Mouse (Mus musculus) CH12.LX (cell line): ENCODE measurements around the gene Mettl23. TPM values are rescaled to one million over a fixed set of nuclear protein-coding genes. Genes with fewer than 3 reads are reported as not detected.

ENCODE experiments used
- DNase-seq: peaks from one replicate; pipeline ENCODE4 v3.0.0-alpha.2; 2013; ENCODE audit errors: extremely low read depth
- H3K27ac ChIP-seq: 2 replicates; pipeline ENCODE4 v1.5.1; 2012; ENCODE audit warnings: low read depth, mild to moderate bottlenecking, control low read depth, moderate library complexity; ENCODE audit not compliant: insufficient read depth
- H3K27me3 ChIP-seq: replicated peaks from 2 replicates; pipeline ENCODE3; 2012; ENCODE audit warnings: inconsistent platforms
- H3K36me3 ChIP-seq, 2 experiments: replicated peaks in 1 of 2; 2 replicates each; pipeline versions ENCODE3 to v1.6.1; 2012; ENCODE audit warnings: inconsistent platforms in 1 of 2, low read length in 1 of 2, mild to moderate bottlenecking in 1 of 2, mixed read lengths in 1 of 2, moderate library complexity in 1 of 2; ENCODE audit not compliant: control insufficient read depth in 1 of 2, insufficient read depth in 1 of 2
- H3K4me1 ChIP-seq, 2 experiments: 2 replicates each; pipeline ENCODE4 v1.6.1; 2012; ENCODE audit warnings: inconsistent platforms in 1 of 2, moderate library complexity in 1 of 2; ENCODE audit not compliant: insufficient read depth in 2 of 2, control insufficient read depth in 1 of 2
- H3K4me2 ChIP-seq: 2 replicates; pipeline ENCODE4 v1.6.1; 2012; ENCODE audit warnings: low read depth, mild to moderate bottlenecking, control low read depth; ENCODE audit not compliant: poor library complexity, insufficient read depth, severe bottlenecking
- H3K4me3 ChIP-seq, 3 experiments: fragments of 150-350 bp in 1 of 3; sonication (generic) in 1 of 3; replicated peaks in 1 of 3; 2 replicates each; pipeline versions ENCODE3 to v1.5.1; 2011 to 2012; ENCODE audit warnings: low read depth in 2 of 3, low read length in 2 of 3, mild to moderate bottlenecking in 2 of 3, moderate library complexity in 2 of 3, control low read depth in 1 of 3, improper control_type of control experiment in 1 of 3, inconsistent platforms in 1 of 3, mixed read lengths in 1 of 3; ENCODE audit not compliant: poor library complexity in 1 of 3
- H3K79me2 ChIP-seq: replicated peaks from 2 replicates; pipeline ENCODE4 v1.6.1; 2012; ENCODE audit warnings: mild to moderate bottlenecking, moderate library complexity; ENCODE audit not compliant: control insufficient read depth, poor library complexity, insufficient read depth, severe bottlenecking; ENCODE audit errors: extremely low read depth
- H3K9ac ChIP-seq: 2 replicates; pipeline ENCODE4 v1.6.1; 2012; ENCODE audit warnings: low read depth, mild to moderate bottlenecking, control low read depth, moderate library complexity; ENCODE audit not compliant: insufficient read depth
- H3K9me3 ChIP-seq: replicated peaks from 2 replicates; pipeline ENCODE3; 2012; ENCODE audit warnings: low read length, inconsistent platforms, mixed read lengths
- CTCF ChIP-seq, 2 experiments: IDR thresholded peaks in 1 of 2; conservative IDR thresholded peaks in 1 of 2; 2 replicates each; pipeline ENCODE4 v1.5.1; 2011 to 2012; ENCODE audit warnings: low read depth in 2 of 2, low read length in 2 of 2, improper control_type of control experiment in 1 of 2, inconsistent platforms in 1 of 2, mild to moderate bottlenecking in 1 of 2, moderate library complexity in 1 of 2
- ELF1 ChIP-seq: IDR thresholded peaks from 2 replicates; pipeline ENCODE4 v1.6.1; 2014; ENCODE audit warnings: low read depth, mild to moderate bottlenecking, inconsistent platforms, low read length, improper control_type of control experiment
- ETS1 ChIP-seq: conservative IDR thresholded peaks from 2 replicates; pipeline ENCODE4 v1.6.1; 2012; ENCODE audit warnings: low read depth, mild to moderate bottlenecking, inconsistent platforms, low read length, improper control_type of control experiment, moderate library complexity
- HCFC1 ChIP-seq: IDR thresholded peaks from 2 replicates; pipeline ENCODE4 v1.6.1; 2012; ENCODE audit warnings: low read depth, mild to moderate bottlenecking, inconsistent platforms, low read length, improper control_type of control experiment
- JUN ChIP-seq: IDR thresholded peaks from 2 replicates; pipeline ENCODE4 v1.6.1; 2011; ENCODE audit warnings: low read depth, mild to moderate bottlenecking, low read length, improper control_type of control experiment, moderate library complexity; ENCODE audit not compliant: insufficient read depth
- JUND ChIP-seq: conservative IDR thresholded peaks from 2 replicates; pipeline ENCODE4 v1.6.1; 2011; ENCODE audit warnings: low read depth, low read length, improper control_type of control experiment
- KAT2A ChIP-seq: IDR thresholded peaks from 2 replicates; pipeline ENCODE4 v1.6.1; 2012; ENCODE audit warnings: low read length, improper control_type of control experiment, inconsistent platforms; ENCODE audit not compliant: insufficient replicate concordance
- MAX ChIP-seq: IDR thresholded peaks from 2 replicates; pipeline ENCODE4 v1.6.1; 2011; ENCODE audit warnings: low read length, improper control_type of control experiment
- MAZ ChIP-seq: IDR thresholded peaks from 2 replicates; pipeline ENCODE4 v1.6.1; 2012; ENCODE audit warnings: low read depth, mild to moderate bottlenecking, inconsistent platforms, low read length, improper control_type of control experiment, moderate library complexity
- MXI1 ChIP-seq: IDR thresholded peaks from 2 replicates; pipeline ENCODE4 v1.6.1; 2011; ENCODE audit warnings: mild to moderate bottlenecking, low read depth, low read length, improper control_type of control experiment
- NELFE ChIP-seq: IDR thresholded peaks from 2 replicates; pipeline ENCODE4 v1.6.1; 2011; ENCODE audit warnings: low read depth, low read length, improper control_type of control experiment
- PAX5 ChIP-seq: IDR thresholded peaks from 2 replicates; pipeline ENCODE4 v1.6.1; 2012; ENCODE audit warnings: low read length, inconsistent platforms, mixed read lengths
- POLR2AphosphoS2 ChIP-seq: IDR thresholded peaks from 2 replicates; pipeline ENCODE4 v1.6.1; 2011; ENCODE audit warnings: low read depth, low read length, improper control_type of control experiment
- RCOR1 ChIP-seq: conservative IDR thresholded peaks from 2 replicates; pipeline ENCODE4 v1.6.1; 2012; ENCODE audit warnings: low read depth, mild to moderate bottlenecking, inconsistent platforms, low read length, improper control_type of control experiment
- TBP ChIP-seq: conservative IDR thresholded peaks from 2 replicates; pipeline ENCODE4 v1.6.1; 2011; ENCODE audit warnings: low read depth, low read length, improper control_type of control experiment
- TCF12 ChIP-seq: IDR thresholded peaks from 2 replicates; pipeline ENCODE4 v1.6.1; 2014; ENCODE audit warnings: low read depth, mild to moderate bottlenecking, inconsistent platforms, low read length, improper control_type of control experiment
- USF1 ChIP-seq: IDR thresholded peaks from 2 replicates; pipeline ENCODE4 v1.6.1; 2014; ENCODE audit warnings: low read depth, mild to moderate bottlenecking, inconsistent platforms, low read length, improper control_type of control experiment
- USF2 ChIP-seq: conservative IDR thresholded peaks from 2 replicates; pipeline ENCODE4 v1.6.1; 2011; ENCODE audit warnings: low read depth, low read length, improper control_type of control experiment
- ZC3H11A ChIP-seq: IDR thresholded peaks from 2 replicates; pipeline ENCODE4 v1.6.1; 2012; ENCODE audit warnings: low read depth, mild to moderate bottlenecking, inconsistent platforms, low read length, improper control_type of control experiment
- ZKSCAN1 ChIP-seq: IDR thresholded peaks from 2 replicates; pipeline ENCODE4 v1.6.1; 2012; ENCODE audit warnings: low read depth, inconsistent platforms, low read length, improper control_type of control experiment, borderline replicate concordance
- ZMIZ1 ChIP-seq: IDR thresholded peaks from 2 replicates; pipeline ENCODE4 v1.6.1; 2012; ENCODE audit warnings: low read depth, mild to moderate bottlenecking, inconsistent platforms, low read length, improper control_type of control experiment
- ZNF384 ChIP-seq: IDR thresholded peaks from 2 replicates; pipeline ENCODE4 v1.6.1; 2012; ENCODE audit warnings: low read depth, low read length, improper control_type of control experiment, inconsistent platforms
- dilution Hi-C: fragments of 300-500 bp; cut with MboI; formaldehyde crosslinking; loops from 2 replicates; pipeline ENCODE4 v1.14.3; 2020; ENCODE audit warnings: low sequenced_read_pairs; ENCODE audit not compliant: extremely low pct_unique_long_range_greater_than_20kb, extremely low pct_ligation_motif_present
- in situ Hi-C: fragments of 300-500 bp; cut with MboI; formaldehyde crosslinking; loops from 3 replicates; pipeline ENCODE4 v1.14.3; 2019; ENCODE audit warnings: low sequenced_read_pairs, low pct_ligation_motif_present, low pct_unique_long_range_greater_than_20kb, mixed read lengths
- polyA plus RNA-seq: library from polyadenylated mRNA; unstranded; fragments of >175 nt; gene quantifications from 2 replicates; pipeline ENCODE4 v1.2.1, GENCODE M21; 2012; ENCODE audit warnings: low read depth; ENCODE audit not compliant: insufficient read length
- total RNA-seq, 2 experiments: library from RNA; depleted of rRNA; stranded (reverse); fragments of 300-350 nt in 1 of 2; fragments of >200 nt in 1 of 2; gene quantifications; 2 replicates each; pipeline ENCODE4 v1.2.3; 2012 to 2014

Gene Mettl23
- total and polyA plus RNA-seq, 3 experiments, result 44.5 to 64.9 (median 63.7) TPM

GRCm38 (mm10) chr11:116882446-116882845, 39.4 kb downstream of the Mettl23 start:
- H3K4me3 ChIP-seq, result no peak overlapping the region
- TF ChIP-seq USF1 (no peak), MAZ (no peak), ZMIZ1 (no peak), ZNF384 (no peak), JUN (no peak), TCF12 (no peak), USF2 (no peak), ELF1 (no peak), RCOR1 (no peak), MXI1 (no peak), KAT2A (no peak), MAX (no peak), HCFC1 (no peak), ZC3H11A (no peak), NELFE (no peak), JUND (no peak), POLR2AphosphoS2 (no peak), CTCF (conservative IDR thresholded peaks at IDR 0.05 in 1 of 2, IDR thresholded peaks at IDR 0.05 in 1 of 2; ENCODE audit: low read depth in 2 of 2, low read length in 2 of 2) (no peak), ETS1 (no peak), PAX5 (no peak)
- H3K36me3 ChIP-seq, result no peaks in the 10 kb centered on the region
- peaks cover 5 to 13% of the 10 kb centered on the region in 2 experiments; a peak in 3 of 4 replicates for H3K4me1 ChIP-seq
- H3K27ac ChIP-seq, result no peak overlapping the region
- peaks cover 23% of the 10 kb centered on the region for H3K27me3 ChIP-seq
- DNase-seq, result no peak
- dilution Hi-C loops, result no loop called here
- no peak overlapping the region for H3K4me2 ChIP-seq
- no peak overlapping the region for H3K9ac ChIP-seq
- in situ Hi-C loops, result loop anchor here (10.0 kb wide), 1 partner anchor 292 kb away; no protein-coding TSS in a partner anchor
- H3K79me2 ChIP-seq, result no peaks in the 10 kb centered on the region
- no peaks in the 10 kb centered on the region for H3K9me3 ChIP-seq

- TF ChIP-seq TBP (no peak), NELFE (no peak), USF1 (no peak), ZKSCAN1 (no peak), ELF1 (no peak), KAT2A (no peak)
- in situ Hi-C loops, result loop anchor here (10.0 kb wide), 1 partner anchor 291 kb away; no protein-coding TSS in a partner anchor
- Histone ChIP-seq H3K27ac (no peak overlapping the region), H3K36me3 (no peaks in the 10 kb centered on the region), H3K4me1 (peaks cover 5 to 13% of the 10 kb centered on the region in 2 experiments; a peak in 3 of 4 replicates), H3K9ac (no peak overlapping the region), H3K27me3 (peaks cover 38% of the 10 kb centered on the region), H3K79me2 (no peaks in the 10 kb centered on the region), H3K9me3 (no peaks in the 10 kb centered on the region), H3K4me2 (no peak overlapping the region), H3K4me3 (no peak overlapping the region)
- no peak for DNase-seq
- dilution Hi-C loops, result no loop called here
These were observed 41.0 kb downstream of the Mettl23 start for GRCm38 (mm10) chr11:116884061-116884460.
